Comparison of ENCODE assay signal across 28 mouse cellular contexts in the genomic region with DNA sequence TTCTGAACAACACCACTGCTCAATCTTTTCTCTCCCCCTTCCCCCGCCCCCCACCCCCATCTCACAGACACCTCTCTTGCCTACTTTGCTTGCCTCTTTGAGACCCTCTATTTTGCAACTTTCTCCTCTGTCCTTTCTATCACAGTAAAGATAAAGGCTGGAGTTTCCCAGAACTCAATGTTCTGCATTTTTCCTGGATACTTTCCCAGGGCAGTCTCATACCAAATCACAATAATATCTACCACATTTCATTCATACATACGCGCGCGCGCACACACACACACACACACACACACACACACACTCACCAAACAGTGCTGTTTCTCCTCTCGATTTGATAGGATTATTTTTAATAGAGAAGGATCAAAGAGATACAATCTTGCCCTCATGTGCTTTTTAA. TPM values are rescaled to one million over a fixed set of nuclear protein-coding genes. Genes with fewer than 3 reads are reported as not detected.
DNase-seq lines count a peak whose midpoint lies in the region; ATAC-seq and TF ChIP-seq lines count a peak whose summit lies in the region.
"Had no signal": no experiment of that assay in that cellular context is flagged by ENCODE, and none has a peak within 500 bp of the region (broad histone marks: within the 10 kb centered on the region; RNA-seq: fewer than 3 reads in every experiment).

No protein-coding gene starts in this region.

- H3K36me3 ChIP-seq in lung, embryonic 16.5 days (ENCODE audit: control insufficient read depth, insufficient read depth, low read length) = no peaks in the 10 kb centered on the region
- H3K36me3 ChIP-seq: embryonic facial prominence, embryonic 10.5 days; embryonic facial prominence, embryonic 13.5 days; heart, embryonic 10.5 days; hindbrain, embryonic 10.5 days had no signal

- DNase-seq in cerebellum, adult 9-10 months = peak; percentile 13
- DNase-seq in cerebellum, adult 2 months = no peak
- peak; percentile 21 for DNase-seq in heart, adult 8-10 months (ENCODE audit: low spot score)
- no peak for DNase-seq in heart, postnatal 10 days
- DNase-seq in lung, postnatal 36 days = no peak
- DNase-seq in NIH3T3 (ENCODE audit: low read depth) = peak; percentile 25
- DNase-seq: adrenal gland, postnatal 10 days; adrenal gland, postnatal 36 days; cerebellum, adult 18-20 months; cerebellum, postnatal 10 days; cerebellum, postnatal 36 days; embryo, embryonic 11 days; forebrain, postnatal 0 days; gastrocnemius, adult 2 months; gastrocnemius, postnatal 14 days; heart, adult 18-20 months; heart, postnatal 36 days had no signal

- H3K9me3 ChIP-seq in lung, embryonic 16.5 days (ENCODE audit: control insufficient read depth, low read length) = no peaks in the 10 kb centered on the region
- H3K9me3 ChIP-seq: embryonic facial prominence, embryonic 10.5 days; embryonic facial prominence, embryonic 13.5 days; heart, embryonic 10.5 days; hindbrain, embryonic 10.5 days had no signal

- H3K4me3 ChIP-seq in cerebellum, adult 2 months (replicated peaks; ENCODE audit: insufficient read depth, low read depth, low read length) = no peak overlapping the region
- H3K4me3 ChIP-seq in lung, embryonic 16.5 days (ENCODE audit: low read length) = no peak overlapping the region
- H3K4me3 ChIP-seq: embryonic facial prominence, embryonic 10.5 days; embryonic facial prominence, embryonic 13.5 days; erythroblast, embryonic 14.5 days; gastrocnemius, adult 2 months; heart, embryonic 10.5 days; hindbrain, embryonic 10.5 days had no signal

- H3K4me1 ChIP-seq in cerebellum, adult 2 months (ENCODE audit: control insufficient read depth, insufficient read depth, low read length) = peaks cover 23% of the 10 kb centered on the region
- H3K4me1 ChIP-seq in lung, embryonic 16.5 days (replicated peaks; ENCODE audit: control insufficient read depth, insufficient read depth, low read length) = peaks cover 18% of the 10 kb centered on the region

- H3K27ac ChIP-seq in cerebellum, adult 2 months (ENCODE audit: insufficient read depth, low read length) = no peak overlapping the region
- no peak overlapping the region for H3K27ac ChIP-seq in lung, embryonic 16.5 days (ENCODE audit: low read length)
- H3K27ac ChIP-seq: embryonic facial prominence, embryonic 10.5 days; embryonic facial prominence, embryonic 13.5 days; heart, embryonic 10.5 days; hindbrain, embryonic 14.5 days; hindbrain, postnatal 0 days had no signal

- WGBS in cerebellum, adult 2 months = 94% methylated on average over 7 of the region's 7 CpGs
- WGBS in lung, embryonic 16.5 days = 83% methylated on average over 7 of the region's 7 CpGs

- no peak overlapping the region for H3K9ac ChIP-seq in lung, embryonic 16.5 days (ENCODE audit: low read length)
- H3K9ac ChIP-seq: embryonic facial prominence, embryonic 13.5 days; forebrain, postnatal 0 days; hindbrain, embryonic 14.5 days had no signal

- ATAC-seq in lung, embryonic 16.5 days (ENCODE audit: low read depth) = peak; percentile 41; the same call in 1 of the 2 replicates
- ATAC-seq: forebrain, embryonic 14.5 days; forebrain, postnatal 0 days; hindbrain, postnatal 0 days; inflammation-experienced regulatory T-cells, adult 6 months; Patski had no signal

- TF ChIP-seq CTCF in cerebellum, adult 2 months (IDR thresholded peaks at IDR 0.05; ENCODE audit: borderline replicate concordance, insufficient read depth, low read depth, low read length) = no peak

- no peaks in the 10 kb centered on the region for H3K27me3 ChIP-seq in cerebellum, adult 2 months (ENCODE audit: control insufficient read depth, insufficient read depth, low read length)
- no peaks in the 10 kb centered on the region for H3K27me3 ChIP-seq in lung, embryonic 16.5 days (ENCODE audit: control insufficient read depth, insufficient read depth, low read depth, low read length)
- H3K27me3 ChIP-seq: embryonic facial prominence, embryonic 13.5 days; Patski had no signal

- H3K4me2 ChIP-seq in lung, embryonic 16.5 days (ENCODE audit: low read depth, low read length) = no peak overlapping the region
- H3K4me2 ChIP-seq: embryonic facial prominence, embryonic 13.5 days; hindbrain, embryonic 14.5 days had no signal

- no peak for TF ChIP-seq POLR2A in cerebellum, adult 2 months (IDR thresholded peaks at IDR 0.05; ENCODE audit: borderline replicate concordance, insufficient read depth, low read length)

- intact Hi-C loops in heart, postnatal 10 days (cut with DNase I) = no loop called here

RNA-seq across cellular contexts. Expression of a gene that starts 8.8 kb away (rescaled TPM):
- 27.9 and 29.8 TPM in 2 replicates for polyA plus RNA-seq in cerebellum, adult 2 months (2012; rRNA removed)
- 10 to 100 TPM; 37.1 to 52.9 (median 46.2) TPM for total RNA-seq in heart, adult 8-10 months (2022)
- total RNA-seq in heart, postnatal 10 days (2021) = 10 to 100 TPM; 56.4 to 60.5 TPM
- 16.7 and 17.3 TPM in 2 replicates for polyA plus RNA-seq in lung, embryonic 16.5 days (2015; fragmentation: Nextera tagmentation; extraction: Ambion mirVana)

Comparison
In these comparisons a context has a peak if more than half of its experiments do, and no peak if none do; other contexts are left out.
1. DNase-seq: peak in cerebellum, adult 9-10 months (single experiment), heart, adult 8-10 months (single experiment) and NIH3T3 (single experiment); none in cerebellum, adult 2 months (0 of 2), heart, postnatal 10 days (0 of 2) and lung, postnatal 36 days (single experiment).